7 mouse cellular contexts compared by ENCODE assay signal in genomic region chr3:88719098-88719497, GRCm38 (mm10). TPM values are rescaled to one million over a fixed set of nuclear protein-coding genes. Genes with fewer than 3 reads are reported as not detected.
A peak's percentile ranks its signal among the peaks of the same experiment; 100 is the strongest.
DNase-seq lines count a peak whose midpoint lies in the region; ATAC-seq and TF ChIP-seq lines count a peak whose summit lies in the region.

No protein-coding gene starts in this region.

- no peak overlapping the region for H3K9ac ChIP-seq in kidney, postnatal 0 days (ENCODE audit: low read depth, low read length)
- no peak overlapping the region for H3K9ac ChIP-seq in neural tube, embryonic 14.5 days (replicated peaks; ENCODE audit: low read depth, low read length)

- no peaks in the 10 kb centered on the region; the same call in 1 of the 2 replicates for H3K9me3 ChIP-seq in kidney, postnatal 0 days (replicated peaks; ENCODE audit: low read length)
- no peaks in the 10 kb centered on the region for H3K9me3 ChIP-seq in neural tube, embryonic 14.5 days (ENCODE audit: control insufficient read depth, low read length)
- peaks cover 7% of the 10 kb centered on the region; the same call in 1 of the 2 replicates for H3K9me3 ChIP-seq in midbrain, embryonic 10.5 days (replicated peaks)

- WGBS in kidney, postnatal 0 days, result 50% methylated on average over 2 of the region's 2 CpGs
- WGBS in neural tube, embryonic 14.5 days, result 86% methylated on average over 2 of the region's 2 CpGs
- WGBS in midbrain, embryonic 10.5 days, result 87% methylated on average over 2 of the region's 2 CpGs

- H3K4me1 ChIP-seq in kidney, postnatal 0 days (replicated peaks; ENCODE audit: insufficient read depth, low read length), result 0 out of 2 replicates have a peak, but pooled peaks cover 8% of the 10 kb centered on the region
- peaks cover 20% of the 10 kb centered on the region for H3K4me1 ChIP-seq in neural tube, embryonic 14.5 days (ENCODE audit: control insufficient read depth, insufficient read depth, low read length)
- peaks cover 17% of the 10 kb centered on the region for H3K4me1 ChIP-seq in midbrain, embryonic 10.5 days

- peak; percentile 28; the same call in 1 of the 2 replicates for TF ChIP-seq CTCF in kidney, postnatal 0 days (IDR thresholded peaks at IDR 0.05; ENCODE audit: low read depth)

- no peak overlapping the region for H3K4me3 ChIP-seq in kidney, postnatal 0 days (replicated peaks; ENCODE audit: low read depth, low read length)
- no peak overlapping the region for H3K4me3 ChIP-seq in neural tube, embryonic 14.5 days (ENCODE audit: low read depth, low read length)
- no peak overlapping the region for H3K4me3 ChIP-seq in midbrain, embryonic 10.5 days

- peaks cover 16% of the 10 kb centered on the region; the same call in 1 of the 2 replicates for H3K36me3 ChIP-seq in kidney, postnatal 0 days (ENCODE audit: insufficient read depth, low read length)
- no peaks in the 10 kb centered on the region; the same call in none of the 2 replicates for H3K36me3 ChIP-seq in neural tube, embryonic 14.5 days (ENCODE audit: control insufficient read depth, insufficient read depth, low read length)
- H3K36me3 ChIP-seq in midbrain, embryonic 10.5 days, result peaks cover 55% of the 10 kb centered on the region

- peak; percentile 6 to 15 for DNase-seq in urinary bladder, postnatal 36 days (ENCODE audit: low spot score in 2 of 2)
- DNase-seq in urinary bladder, postnatal 4 days (ENCODE audit: low spot score in 2 of 2), result no peak
- peak; percentile 59 for DNase-seq in kidney, postnatal 0 days (ENCODE audit: low spot score)
- no peak for DNase-seq in thymus, postnatal 4 days
- no peak for DNase-seq in midbrain, embryonic 10.5 days (ENCODE audit: low spot score)

- no peak overlapping the region for H3K27ac ChIP-seq in kidney, postnatal 0 days
- no peak overlapping the region for H3K27ac ChIP-seq in neural tube, embryonic 14.5 days (ENCODE audit: low read depth, low read length)
- no peak overlapping the region for H3K27ac ChIP-seq in midbrain, embryonic 10.5 days (replicated peaks)

- no peaks in the 10 kb centered on the region for H3K27me3 ChIP-seq in kidney, postnatal 0 days (ENCODE audit: insufficient read depth, low read length)
- H3K27me3 ChIP-seq in neural tube, embryonic 14.5 days (ENCODE audit: control insufficient read depth, insufficient read depth, low read length), result no peaks in the 10 kb centered on the region
- no peaks in the 10 kb centered on the region for H3K27me3 ChIP-seq in midbrain, embryonic 10.5 days (ENCODE audit: low read depth, poor library complexity, severe bottlenecking)

- ATAC-seq in erythroblast, adult 5-6 weeks (replicated peaks; ENCODE audit: low FRiP score, poor library complexity, severe bottlenecking), result peak; percentile 57; the same call in 1 of the 2 replicates
- peak; percentile 93 for ATAC-seq in kidney, postnatal 0 days (replicated peaks; ENCODE audit: low FRiP score, low read depth)
- ATAC-seq in neural tube, embryonic 14.5 days (ENCODE audit: low read depth), result peak; percentile 57; the same call in 1 of the 2 replicates

- no peak overlapping the region for H3K4me2 ChIP-seq in kidney, postnatal 0 days (ENCODE audit: low read length)
- no peak overlapping the region; the same call in 1 of the 2 replicates for H3K4me2 ChIP-seq in neural tube, embryonic 14.5 days (ENCODE audit: low read depth, low read length)

RNA-seq across cellular contexts. Expression of gene Rit1, which starts 2.5 kb away (rescaled TPM):
- 99.9 and 111 TPM in 2 replicates for total RNA-seq in erythroblast, adult 5-6 weeks (2015; ENCODE audit: low replicate concordance)
- 90.6 and 102 TPM in 2 replicates for total RNA-seq in erythroblast, adult 5-6 weeks (2017; ENCODE audit: low replicate concordance)
- polyA plus RNA-seq in kidney, postnatal 0 days (2015; fragmentation: Nextera tagmentation; extraction: Ambion mirVana), result 58.6 and 62.5 TPM in 2 replicates
- polyA plus RNA-seq in neural tube, embryonic 14.5 days (2014; fragmentation: Nextera tagmentation; extraction: Ambion mirVana), result 60.1 and 62.1 TPM in 2 replicates
- polyA plus RNA-seq in midbrain, embryonic 10.5 days (2016; fragmentation: Nextera tagmentation; extraction: Ambion mirVana), result 38.9 and 43.8 TPM in 2 replicates

RNA-seq across cellular contexts. Expression of gene Khdc4, which starts 33.5 kb away (rescaled TPM):
- total RNA-seq in erythroblast, adult 5-6 weeks (2015; ENCODE audit: low replicate concordance), result 25.0 and 29.5 TPM in 2 replicates
- total RNA-seq in erythroblast, adult 5-6 weeks (2017; ENCODE audit: low replicate concordance), result 19.9 and 23.4 TPM in 2 replicates
- polyA plus RNA-seq in kidney, postnatal 0 days (2015; fragmentation: Nextera tagmentation; extraction: Ambion mirVana), result 71.4 and 72.1 TPM in 2 replicates
- 86.4 and 97.4 TPM in 2 replicates for polyA plus RNA-seq in neural tube, embryonic 14.5 days (2014; fragmentation: Nextera tagmentation; extraction: Ambion mirVana)
- polyA plus RNA-seq in midbrain, embryonic 10.5 days (2016; fragmentation: Nextera tagmentation; extraction: Ambion mirVana), result 95.5 and 102 TPM in 2 replicates

RNA-seq across cellular contexts. Expression of gene Syt11, which starts 55.9 kb away (rescaled TPM):
- total RNA-seq in erythroblast, adult 5-6 weeks (2015; ENCODE audit: low replicate concordance), result 0.19 TPM in 1 of 2 replicates, not detected in the other
- 0.85 TPM in 1 of 2 replicates, not detected in the other for total RNA-seq in erythroblast, adult 5-6 weeks (2017; ENCODE audit: low replicate concordance)
- polyA plus RNA-seq in kidney, postnatal 0 days (2015; fragmentation: Nextera tagmentation; extraction: Ambion mirVana), result 8.8 and 9.1 TPM in 2 replicates
- 211 and 255 TPM in 2 replicates for polyA plus RNA-seq in neural tube, embryonic 14.5 days (2014; fragmentation: Nextera tagmentation; extraction: Ambion mirVana)
- 129 and 187 TPM in 2 replicates for polyA plus RNA-seq in midbrain, embryonic 10.5 days (2016; fragmentation: Nextera tagmentation; extraction: Ambion mirVana)

Comparison
In these comparisons a context has a peak if more than half of its experiments do, and no peak if none do; other contexts are left out.
1. DNase-seq: peak in urinary bladder, postnatal 36 days (2 of 2) and kidney, postnatal 0 days (single experiment); none in urinary bladder, postnatal 4 days (0 of 2), thymus, postnatal 4 days (single experiment) and midbrain, embryonic 10.5 days (single experiment).
2. RNA of gene Syt11, which starts 55.9 kb away (polyA plus RNA-seq): 211 to 255 TPM in neural tube, embryonic 14.5 days and 129 to 187 TPM in midbrain, embryonic 10.5 days; 8.8 to 9.1 TPM in kidney, postnatal 0 days; every median in the first group is over 10 times any median in the second.
3. Peak in every context shown above with its lines, with median percentiles within 50 percentile points of each other: ATAC-seq.